9 mouse cellular contexts compared by ENCODE assay signal in the genomic region with DNA sequence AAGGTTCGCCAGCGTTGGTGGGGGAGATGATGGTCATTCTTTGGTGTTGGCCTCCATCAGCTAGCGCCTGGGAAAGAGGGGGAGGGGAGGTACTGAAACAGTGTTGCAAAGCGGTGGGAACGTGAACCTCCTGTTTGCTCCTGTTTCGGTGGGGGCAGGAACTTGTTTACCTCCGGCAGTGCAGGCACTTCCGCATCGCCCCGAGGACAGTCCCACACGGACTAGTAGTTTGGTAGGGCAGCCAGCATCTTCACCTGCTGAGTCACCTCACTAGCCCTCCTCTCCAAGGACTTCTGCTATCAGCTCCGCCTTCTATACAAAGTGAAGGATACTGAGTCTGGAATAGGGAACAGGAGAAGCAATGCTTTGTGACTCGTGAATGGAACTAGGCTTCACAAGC. TPM values are rescaled to one million over a fixed set of nuclear protein-coding genes. Genes with fewer than 3 reads are reported as not detected.
DNase-seq lines count a peak whose midpoint lies in the region; ATAC-seq lines count a peak whose summit lies in the region.
"Had no signal": no experiment of that assay in that cellular context is flagged by ENCODE, and none has a peak within 500 bp of the region (broad histone marks: within the 10 kb centered on the region; RNA-seq: fewer than 3 reads in every experiment).

No protein-coding gene starts in this region.

- H3K4me3 ChIP-seq in hindbrain, embryonic 10.5 days = peak overlapping the region; percentile 38
- peak overlapping the region; percentile 53 for H3K4me3 ChIP-seq in liver, embryonic 12.5 days
- H3K4me3 ChIP-seq in neural tube, embryonic 14.5 days (ENCODE audit: low read depth, low read length) = no peak overlapping the region

- peak overlapping the region; percentile 61 for H3K9ac ChIP-seq in liver, embryonic 12.5 days
- no peak overlapping the region for H3K9ac ChIP-seq in neural tube, embryonic 14.5 days (replicated peaks; ENCODE audit: low read depth, low read length)

- peak; percentile 35 for DNase-seq in kidney, adult 18-20 months
- DNase-seq in kidney, postnatal 14 days = no peak
- no peak for DNase-seq in hindbrain, embryonic 10.5 days (ENCODE audit: low spot score)
- DNase-seq in cerebellum, postnatal 25 days = no peak
- DNase-seq in urinary bladder, adult 2 months (ENCODE audit: low spot score) = no peak
- DNase-seq in urinary bladder, postnatal 36 days (ENCODE audit: low spot score in 2 of 2) = no peak

- peaks cover 10% of the 10 kb centered on the region for H3K4me1 ChIP-seq in hindbrain, embryonic 10.5 days (replicated peaks)
- H3K4me1 ChIP-seq in liver, embryonic 12.5 days = peaks cover 28% of the 10 kb centered on the region
- H3K4me1 ChIP-seq in neural tube, embryonic 14.5 days (ENCODE audit: control insufficient read depth, insufficient read depth, low read length) = 0 out of 2 replicates have a peak, but pooled peaks cover 3% of the 10 kb centered on the region

- H3K4me2 ChIP-seq in liver, embryonic 12.5 days = peak overlapping the region; percentile 74
- H3K4me2 ChIP-seq in neural tube, embryonic 14.5 days (ENCODE audit: low read depth, low read length) = peak overlapping the region; percentile 26; the same call in 1 of the 2 replicates

- H3K27ac ChIP-seq in hindbrain, embryonic 10.5 days = peak overlapping the region; percentile 23; the same call in 1 of the 2 replicates
- no peak overlapping the region for H3K27ac ChIP-seq in liver, embryonic 12.5 days
- no peak overlapping the region for H3K27ac ChIP-seq in neural tube, embryonic 14.5 days (ENCODE audit: low read depth, low read length)

- H3K9me3 ChIP-seq in hindbrain, embryonic 10.5 days = no peaks in the 10 kb centered on the region
- H3K9me3 ChIP-seq in liver, embryonic 12.5 days (replicated peaks) = no peaks in the 10 kb centered on the region
- no peaks in the 10 kb centered on the region for H3K9me3 ChIP-seq in neural tube, embryonic 14.5 days (ENCODE audit: control insufficient read depth, low read length)

- WGBS in hindbrain, embryonic 10.5 days = 2% methylated on average over 13 of the region's 13 CpGs
- 3% methylated on average over 13 of the region's 13 CpGs for WGBS in liver, embryonic 12.5 days (ENCODE audit: insufficient replicate concordance)
- WGBS in neural tube, embryonic 14.5 days = 4% methylated on average over 13 of the region's 13 CpGs

- ATAC-seq in liver, embryonic 12.5 days = peak; percentile 65
- no peak for ATAC-seq in neural tube, embryonic 14.5 days (ENCODE audit: low read depth)

- H3K36me3 ChIP-seq in hindbrain, embryonic 10.5 days = no peaks in the 10 kb centered on the region
- H3K36me3 ChIP-seq in liver, embryonic 12.5 days = no peaks in the 10 kb centered on the region
- no peaks in the 10 kb centered on the region for H3K36me3 ChIP-seq in neural tube, embryonic 14.5 days (ENCODE audit: control insufficient read depth, insufficient read depth, low read length)

- peaks cover 52% of the 10 kb centered on the region for H3K27me3 ChIP-seq in hindbrain, embryonic 10.5 days (ENCODE audit: insufficient read depth, poor library complexity, severe bottlenecking)
- peaks cover 25% of the 10 kb centered on the region for H3K27me3 ChIP-seq in liver, embryonic 12.5 days (replicated peaks)
- 0 out of 2 replicates have a peak, but pooled peaks cover 4% of the 10 kb centered on the region for H3K27me3 ChIP-seq in neural tube, embryonic 14.5 days (ENCODE audit: control insufficient read depth, insufficient read depth, low read length)

RNA-seq across cellular contexts. Expression of a gene that starts 15.1 kb away (rescaled TPM):
- 0.21 TPM in 1 of 2 replicates, not detected in the other for polyA plus RNA-seq in hindbrain, embryonic 10.5 days (2016; fragmentation: Nextera tagmentation; extraction: Ambion mirVana)
- polyA plus RNA-seq in liver, embryonic 12.5 days (2016; fragmentation: Nextera tagmentation; extraction: Ambion mirVana) = not detected in 2 replicates
- polyA plus RNA-seq in neural tube, embryonic 14.5 days (2014; fragmentation: Nextera tagmentation; extraction: Ambion mirVana) = not detected in 2 replicates
- polyA plus RNA-seq in urinary bladder, adult 2 months (2012; rRNA removed) = not detected in 2 replicates
- polyA plus RNA-seq: spleen, adult 2 months had no signal

RNA-seq across cellular contexts. Expression of a gene that starts 26.6 kb away (rescaled TPM):
- polyA plus RNA-seq in hindbrain, embryonic 10.5 days (2016; fragmentation: Nextera tagmentation; extraction: Ambion mirVana) = 0.09 and 0.36 TPM in 2 replicates
- 0.17 and 0.20 TPM in 2 replicates for polyA plus RNA-seq in liver, embryonic 12.5 days (2016; fragmentation: Nextera tagmentation; extraction: Ambion mirVana)
- 0.57 and 0.91 TPM in 2 replicates for polyA plus RNA-seq in neural tube, embryonic 14.5 days (2014; fragmentation: Nextera tagmentation; extraction: Ambion mirVana)
- 43.3 and 50.5 TPM in 2 replicates for polyA plus RNA-seq in urinary bladder, adult 2 months (2012; rRNA removed)

RNA-seq across cellular contexts. Expression of a gene that starts 58.6 kb away (rescaled TPM):
- 18.7 and 25.6 TPM in 2 replicates for polyA plus RNA-seq in hindbrain, embryonic 10.5 days (2016; fragmentation: Nextera tagmentation; extraction: Ambion mirVana)
- 43.8 and 46.4 TPM in 2 replicates for polyA plus RNA-seq in liver, embryonic 12.5 days (2016; fragmentation: Nextera tagmentation; extraction: Ambion mirVana)
- polyA plus RNA-seq in neural tube, embryonic 14.5 days (2014; fragmentation: Nextera tagmentation; extraction: Ambion mirVana) = 15.4 and 18.5 TPM in 2 replicates
- polyA plus RNA-seq in urinary bladder, adult 2 months (2012; rRNA removed) = 27.8 and 28.7 TPM in 2 replicates

Comparison
In these comparisons a context has a peak if more than half of its experiments do, and no peak if none do; other contexts are left out.
1. RNA of a gene that starts 26.6 kb away (polyA plus RNA-seq): 43.3 to 50.5 TPM in urinary bladder, adult 2 months; 0.57 to 0.91 TPM in neural tube, embryonic 14.5 days, 0.17 to 0.20 TPM in liver, embryonic 12.5 days and 0.09 to 0.36 TPM in hindbrain, embryonic 10.5 days; every median in the first group is over 10 times any median in the second.